Mouse (Mus musculus) heart, embryonic 11.5 days (tissue): Measurements from ENCODE around the gene Dlg2. TPM values are rescaled to one million over a fixed set of nuclear protein-coding genes. Genes with fewer than 3 reads are reported as not detected.

ENCODE experiments used
- ATAC-seq: fragments of 200-750 bp; cut with Nextera tagmentation; replicated peaks from 2 replicates; pipeline ENCODE4 v1.8.0; 2017; ENCODE audit warnings: moderate library complexity; ENCODE audit not compliant: insufficient number of reproducible peaks, low FRiP score, low TSS enrichment
- H3K27ac ChIP-seq: fragments of 300-500 bp; sonication (generic); 2 replicates; pipeline ENCODE4 v1.5.1; 2014; ENCODE audit warnings: mild to moderate bottlenecking, low read depth, low read length
- H3K27me3 ChIP-seq: fragments of 300-500 bp; sonication (generic); 2 replicates; pipeline ENCODE4 v1.6.1; 2014; ENCODE audit warnings: mild to moderate bottlenecking, low read length, mixed read lengths; ENCODE audit not compliant: control insufficient read depth, insufficient read depth
- H3K36me3 ChIP-seq: fragments of 300-500 bp; sonication (generic); 2 replicates; pipeline ENCODE4 v1.6.1; 2014; ENCODE audit warnings: mild to moderate bottlenecking, low read length, moderate library complexity, mixed read lengths; ENCODE audit not compliant: control insufficient read depth, insufficient read depth
- H3K4me1 ChIP-seq: fragments of 300-500 bp; sonication (generic); 2 replicates; pipeline ENCODE4 v1.6.1; 2014; ENCODE audit warnings: low read length; ENCODE audit not compliant: control insufficient read depth, insufficient read depth
- H3K4me2 ChIP-seq: fragments of 300-500 bp; sonication (generic); 2 replicates; pipeline ENCODE4 v1.6.1; 2014; ENCODE audit warnings: mild to moderate bottlenecking, moderate library complexity
- H3K4me3 ChIP-seq: fragments of 300-500 bp; sonication (generic); 2 replicates; pipeline ENCODE4 v1.5.1; 2014; ENCODE audit warnings: low read depth, low read length
- H3K9ac ChIP-seq: fragments of 300-500 bp; sonication (generic); 2 replicates; pipeline ENCODE4 v1.6.1; 2014; ENCODE audit warnings: mild to moderate bottlenecking, low read depth, low read length, moderate library complexity
- H3K9me3 ChIP-seq: fragments of 300-500 bp; sonication (generic); replicated peaks from 2 replicates; pipeline ENCODE4 v1.6.1; 2016; ENCODE audit warnings: low read length; ENCODE audit not compliant: control insufficient read depth
- WGBS: fragments of 180-500 bp; shearing (Covaris S2); extraction: QIAGEN DNeasy Blood & Tissue Kit; methylation state at CpG from one replicate; pipeline ENCODE4 v1.1.7; 2014; ENCODE audit not compliant: insufficient replicate concordance; 5-methylcytosine and 5-hydroxymethylcytosine counted together
- polyA plus RNA-seq: library from polyadenylated mRNA; unstranded; fragments of >200 nt; fragmentation: Nextera tagmentation; extraction: Ambion mirVana; gene quantifications from 2 replicates; pipeline ENCODE4 v1.2.1, GENCODE M21; 2014

The Dlg2 gene
- polyA plus RNA-seq, 1 experiment from 2014 or later: 8.5 TPM

GRCm38 (mm10) chr7:91856931-91857330 is 1380.5 kb downstream of the Dlg2 start:
- Histone ChIP-seq H3K4me1 (no peaks in the 10 kb centered on the region), H3K27ac (no peak overlapping the region), H3K9me3 (no peaks in the 10 kb centered on the region), H3K4me3 (no peak overlapping the region), H3K4me2 (no peak overlapping the region), H3K9ac (no peak overlapping the region), H3K27me3 (no peaks in the 10 kb centered on the region), H3K36me3 (no peaks in the 10 kb centered on the region)
- WGBS: 82% methylated on average over 2 of the region's 2 CpGs
- ATAC-seq: no peak

GRCm38 (mm10) chr7:91862806-91863531 is 1386.5 kb downstream of the Dlg2 start:
- no peaks in the 10 kb centered on the region for H3K4me1 ChIP-seq
- no peak overlapping the region for H3K4me3 ChIP-seq
- H3K9me3 ChIP-seq: no peaks in the 10 kb centered on the region
- H3K27ac ChIP-seq: no peak overlapping the region
- H3K4me2 ChIP-seq: no peak overlapping the region
- H3K9ac ChIP-seq: no peak overlapping the region
- no peaks in the 10 kb centered on the region for H3K36me3 ChIP-seq
- WGBS: 78% methylated on average over 5 of the region's 5 CpGs
- no peaks in the 10 kb centered on the region for H3K27me3 ChIP-seq
- no peak for ATAC-seq

- H3K4me3 ChIP-seq: no peak overlapping the region
- no peaks in the 10 kb centered on the region for H3K27me3 ChIP-seq
- ATAC-seq: no peak
- no peaks in the 10 kb centered on the region for H3K36me3 ChIP-seq
- H3K9me3 ChIP-seq: no peaks in the 10 kb centered on the region
- no peak overlapping the region for H3K27ac ChIP-seq
- no peaks in the 10 kb centered on the region for H3K4me1 ChIP-seq
- WGBS: 64% methylated on average over 1 of the region's 1 CpGs
- no peak overlapping the region for H3K9ac ChIP-seq
- no peak overlapping the region for H3K4me2 ChIP-seq
Observed at GRCm38 (mm10) chr7:91868919-91869318, 1392.4 kb downstream of the Dlg2 start.

- Histone ChIP-seq H3K4me3 (no peak overlapping the region), H3K4me2 (no peak overlapping the region), H3K9me3 (no peaks in the 10 kb centered on the region), H3K4me1 (no peaks in the 10 kb centered on the region), H3K27ac (no peak overlapping the region), H3K36me3 (no peaks in the 10 kb centered on the region), H3K27me3 (no peaks in the 10 kb centered on the region), H3K9ac (no peak overlapping the region)
- WGBS: 57% methylated on average over 1 of the region's 1 CpGs
- no peak for ATAC-seq
Observed at GRCm38 (mm10) chr7:91876831-91877230, 1400.4 kb downstream of the Dlg2 start.

GRCm38 (mm10) chr7:91877804-91878203 is 1401.3 kb downstream of the Dlg2 start:
- Histone ChIP-seq H3K9ac (no peak overlapping the region), H3K4me3 (no peak overlapping the region), H3K27ac (no peak overlapping the region), H3K36me3 (no peaks in the 10 kb centered on the region), H3K9me3 (no peaks in the 10 kb centered on the region), H3K27me3 (no peaks in the 10 kb centered on the region), H3K4me2 (no peak overlapping the region), H3K4me1 (no peaks in the 10 kb centered on the region)
- 62% methylated on average over 2 of the region's 2 CpGs for WGBS
- ATAC-seq: no peak

GRCm38 (mm10) chr7:91886336-91886735 is 1409.9 kb downstream of the Dlg2 start:
- Histone ChIP-seq H3K9me3 (no peaks in the 10 kb centered on the region), H3K36me3 (no peaks in the 10 kb centered on the region), H3K27me3 (no peaks in the 10 kb centered on the region), H3K4me1 (no peaks in the 10 kb centered on the region), H3K4me2 (no peak overlapping the region), H3K27ac (no peak overlapping the region), H3K9ac (no peak overlapping the region), H3K4me3 (no peak overlapping the region)
- WGBS: 62% methylated on average over 10 of the region's 10 CpGs
- ATAC-seq: no peak

GRCm38 (mm10) chr7:91893991-91894390 is 1417.5 kb downstream of the Dlg2 start:
- Histone ChIP-seq H3K27ac (no peak overlapping the region), H3K4me2 (no peak overlapping the region), H3K27me3 (no peaks in the 10 kb centered on the region), H3K9me3 (no peaks in the 10 kb centered on the region), H3K9ac (no peak overlapping the region), H3K36me3 (no peaks in the 10 kb centered on the region), H3K4me3 (no peak overlapping the region), H3K4me1 (no peaks in the 10 kb centered on the region)
- no peak for ATAC-seq
- 79% methylated on average over 8 of the region's 8 CpGs for WGBS

GRCm38 (mm10) chr7:91896935-91897334 is 1420.5 kb downstream of the Dlg2 start:
- no peak for ATAC-seq
- WGBS: 26% methylated on average over 2 of the region's 2 CpGs
- H3K36me3 ChIP-seq: no peaks in the 10 kb centered on the region

GRCm38 (mm10) chr7:91897509-91897908 is 1421.0 kb downstream of the Dlg2 start:
- no peaks in the 10 kb centered on the region for H3K27me3 ChIP-seq
- H3K9ac ChIP-seq: no peak overlapping the region
- H3K4me3 ChIP-seq: no peak overlapping the region
- 86% methylated on average over 2 of the region's 2 CpGs for WGBS
- no peaks in the 10 kb centered on the region for H3K9me3 ChIP-seq
- H3K36me3 ChIP-seq: no peaks in the 10 kb centered on the region
- no peaks in the 10 kb centered on the region for H3K4me1 ChIP-seq
- ATAC-seq: no peak
- no peak overlapping the region for H3K4me2 ChIP-seq
- H3K27ac ChIP-seq: no peak overlapping the region

More at GRCm38 (mm10) chr7:91896935-91897334, 1420.5 kb downstream of the Dlg2 start:
- Histone ChIP-seq H3K27ac (no peak overlapping the region), H3K9ac (no peak overlapping the region), H3K27me3 (no peaks in the 10 kb centered on the region), H3K4me3 (no peak overlapping the region), H3K9me3 (no peaks in the 10 kb centered on the region), H3K4me1 (no peaks in the 10 kb centered on the region), H3K4me2 (no peak overlapping the region)
